Mouse (Mus musculus) gastrocnemius, adult 8-10 months (tissue): ENCODE data around the gene Otos. TPM values are rescaled to one million over a fixed set of nuclear protein-coding genes. Genes with fewer than 3 reads are reported as not detected.

ENCODE experiments used
- DNase-seq, 2 experiments: peaks; one replicate each; pipeline ENCODE4 v3.0.0; 2022; ENCODE audit warnings: low spot score in 2 of 2
- total RNA-seq, 4 experiments: library from RNA; stranded (reverse); gene quantifications; 2 replicates each; pipeline ENCODE4 v1.2.4; 2022

Otos gene
- total RNA-seq = not detected

DNA sequence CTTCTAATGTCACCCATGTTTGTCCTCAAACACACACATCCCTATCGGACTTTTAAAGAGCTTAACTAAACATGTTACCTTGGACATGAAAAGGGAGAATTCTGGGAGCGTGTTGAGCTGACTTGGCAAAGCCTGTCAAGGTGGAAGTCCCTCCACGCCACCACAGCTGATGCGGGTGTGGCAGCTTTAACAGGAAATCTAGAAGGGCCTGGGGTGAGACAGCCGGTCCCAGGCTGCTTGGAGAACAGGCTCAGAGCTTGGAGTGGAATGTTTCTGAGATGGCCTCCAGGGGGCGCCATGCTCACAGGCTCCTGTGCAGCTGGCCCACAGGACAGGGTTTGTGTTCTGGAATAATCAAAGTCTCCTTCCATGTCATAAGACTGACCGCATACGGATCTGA lies at the start of gene Otos:
TSS of gene Otos (minus strand) at position 169 of the 400 bp plus-strand sequence.
- DNase-seq = peak; percentile 29 to 61

DNA sequence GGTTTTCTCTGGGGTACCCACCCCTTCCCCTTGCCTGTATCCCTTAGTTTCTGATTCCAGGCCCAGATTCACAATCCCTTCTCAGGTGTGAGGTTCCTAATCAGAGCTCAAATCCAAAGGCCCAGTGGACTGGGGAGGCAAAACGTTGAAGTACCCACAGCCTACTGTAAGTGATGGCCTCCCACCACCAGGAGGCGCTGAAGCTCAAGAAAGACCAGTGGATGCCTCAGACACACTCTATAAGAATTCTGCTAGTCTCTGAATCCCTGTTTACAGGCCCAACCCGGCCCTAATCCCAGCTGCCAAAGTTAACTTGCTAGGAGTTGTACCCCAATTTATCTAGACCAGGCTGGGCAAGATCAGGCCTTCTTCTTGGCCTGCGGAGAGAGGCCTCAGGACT lies 48.2 kb upstream of the Otos start:
- DNase-seq = peak; percentile 55 to 66

DNA sequence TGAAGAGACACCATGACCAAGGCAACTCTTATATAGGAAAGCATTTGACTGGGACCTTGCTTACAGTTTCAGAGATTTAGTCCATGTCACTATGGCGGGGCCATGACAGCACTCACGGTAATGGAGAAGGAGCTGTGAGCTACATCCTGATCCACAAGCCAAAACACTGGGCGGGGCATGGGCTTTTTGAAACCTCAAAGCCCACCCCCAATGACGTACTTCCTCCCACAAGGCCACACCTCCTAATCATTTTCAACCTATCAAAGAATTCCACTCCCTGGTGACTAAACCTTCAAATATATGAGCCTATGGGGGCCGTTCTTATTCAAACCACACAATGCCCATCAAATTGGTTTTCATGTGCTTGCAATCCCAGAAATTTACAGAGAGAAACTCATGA lies 47.1 kb upstream of the Otos start:
- no peak for DNase-seq

DNA sequence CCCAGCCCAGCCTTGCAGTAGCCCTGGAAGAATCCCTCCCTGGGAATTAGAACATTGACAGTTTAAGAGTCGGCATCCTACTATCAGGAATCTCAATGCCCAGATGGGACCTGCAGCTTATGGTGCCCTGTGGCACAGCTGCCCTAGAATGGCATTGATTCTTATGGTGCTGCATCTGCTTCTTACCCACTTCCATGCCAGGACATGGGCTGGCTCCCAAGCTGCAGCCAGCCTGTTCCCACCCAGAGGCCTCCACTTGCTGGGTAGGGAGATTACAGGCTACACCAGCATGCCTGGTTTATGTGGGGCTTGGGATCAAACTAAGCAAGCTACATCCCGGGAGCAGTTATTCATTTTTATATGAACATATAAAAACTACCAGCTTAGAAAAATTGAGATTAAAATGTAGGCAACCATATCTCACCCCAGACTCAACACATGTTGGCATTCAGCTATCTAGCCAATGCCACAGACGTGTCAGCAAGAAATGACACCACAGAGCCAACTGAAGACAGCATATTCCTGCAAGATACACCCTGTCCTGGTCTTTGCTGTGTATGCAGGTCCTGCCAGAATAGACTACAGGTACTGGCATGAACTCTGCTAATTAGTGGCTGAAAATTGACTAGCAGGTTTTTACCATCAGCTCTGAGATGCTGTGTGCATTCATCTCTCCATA lies 42.7 kb upstream of the Otos start:
- no peak for DNase-seq

DNA sequence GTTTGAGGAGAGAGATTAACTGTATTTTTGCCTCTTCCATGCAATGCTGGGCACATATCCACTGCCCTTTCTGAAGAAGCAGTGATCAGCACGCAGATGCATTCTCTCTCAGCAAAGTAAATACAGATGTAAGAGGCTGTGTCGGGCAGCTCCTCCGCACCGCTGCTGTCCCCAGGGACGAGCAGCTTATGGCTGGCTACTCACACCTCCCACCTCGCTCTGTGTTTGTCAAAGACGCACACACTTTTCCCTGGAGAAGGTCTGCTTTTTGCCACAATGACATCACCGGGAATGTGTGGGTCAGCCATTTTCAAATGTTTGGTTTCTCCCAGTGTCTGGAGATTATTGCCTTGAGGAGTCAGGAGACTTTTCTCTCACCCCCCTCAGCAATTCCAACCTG lies 38.4 kb upstream of the Otos start:
- DNase-seq = no peak

DNA sequence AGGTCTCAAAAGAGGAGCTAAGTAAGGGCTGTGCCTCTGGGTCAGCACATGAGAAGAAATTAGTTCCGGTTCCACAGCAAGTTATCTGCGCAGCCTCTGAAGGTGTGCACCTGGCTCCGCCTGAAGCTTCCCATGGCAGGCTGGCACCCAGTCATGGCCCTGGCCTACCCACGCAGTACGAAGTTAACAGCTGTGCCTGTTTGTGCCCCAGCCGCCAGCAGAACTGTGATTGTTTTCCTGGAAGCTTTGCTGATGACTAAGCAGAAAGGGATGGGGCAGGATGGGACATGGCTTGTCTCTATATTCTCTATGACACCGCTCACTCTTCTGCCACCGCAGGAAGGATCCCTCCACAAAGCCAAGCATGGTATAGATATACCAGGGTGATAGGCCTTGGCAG lies 34.5 kb upstream of the Otos start:
- DNase-seq = no peak

DNA sequence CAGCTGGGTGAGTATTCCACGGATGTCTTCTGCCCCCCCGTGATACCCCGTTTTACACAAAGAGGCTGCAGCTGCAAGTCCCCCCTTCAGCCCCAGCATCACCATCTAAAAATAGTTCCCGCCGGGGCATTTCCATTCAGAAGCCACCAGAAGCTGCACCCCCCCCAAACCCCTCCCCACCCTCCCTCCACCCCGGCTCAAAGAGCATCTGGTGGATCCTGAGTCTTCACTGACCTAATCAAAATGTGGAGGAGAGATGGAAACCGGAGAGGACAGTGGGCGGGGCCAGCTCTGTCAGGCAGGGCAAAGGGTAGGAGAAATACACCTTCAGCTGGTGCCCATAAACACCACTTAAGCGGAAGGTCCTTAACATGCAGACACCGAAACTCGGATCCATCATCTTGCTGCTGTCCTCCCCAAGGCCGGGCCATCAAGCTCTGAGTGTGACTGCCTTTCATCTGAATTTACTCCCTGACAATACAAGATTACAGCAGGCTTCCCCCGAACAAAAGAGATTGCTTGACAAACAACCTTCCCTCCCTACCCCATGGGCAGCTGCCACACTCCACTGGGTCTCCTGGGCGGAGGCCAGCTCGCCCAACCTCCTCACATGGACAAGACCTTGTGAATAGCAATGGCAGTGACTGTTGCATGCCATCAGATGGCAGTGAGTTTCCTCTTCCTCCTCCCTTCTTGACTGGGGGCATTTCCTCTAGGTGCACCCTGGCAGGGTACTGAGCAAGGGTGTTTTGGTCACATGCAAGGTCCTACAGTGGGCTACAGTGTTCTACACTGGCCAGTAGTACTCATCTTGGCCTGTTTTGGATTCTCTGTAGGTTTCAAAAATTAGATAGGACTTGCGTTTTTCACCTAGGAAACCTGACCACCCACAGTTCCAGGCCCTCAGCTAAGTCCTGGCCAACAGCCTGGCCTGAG lies 32.3 kb upstream of the Otos start:
- DNase-seq = no peak

DNA sequence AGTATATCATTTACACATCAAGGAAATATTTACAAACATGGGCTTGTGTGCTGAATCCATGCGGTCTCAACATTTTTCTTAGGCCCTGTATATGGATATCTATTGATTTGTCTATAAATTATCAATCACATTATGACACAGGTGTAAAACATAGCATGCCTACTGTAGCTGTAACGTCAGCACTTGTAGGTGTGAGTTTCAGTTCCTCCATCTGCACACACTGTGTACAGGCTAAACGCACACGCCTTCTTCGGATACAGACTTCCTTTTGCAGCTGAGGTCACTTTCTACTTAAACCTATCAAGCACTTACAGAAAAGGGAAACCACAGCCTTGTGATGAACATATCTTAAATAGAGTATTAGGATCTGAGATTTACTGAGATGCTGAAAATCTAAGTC lies 30.1 kb upstream of the Otos start:
- DNase-seq = no peak

DNA sequence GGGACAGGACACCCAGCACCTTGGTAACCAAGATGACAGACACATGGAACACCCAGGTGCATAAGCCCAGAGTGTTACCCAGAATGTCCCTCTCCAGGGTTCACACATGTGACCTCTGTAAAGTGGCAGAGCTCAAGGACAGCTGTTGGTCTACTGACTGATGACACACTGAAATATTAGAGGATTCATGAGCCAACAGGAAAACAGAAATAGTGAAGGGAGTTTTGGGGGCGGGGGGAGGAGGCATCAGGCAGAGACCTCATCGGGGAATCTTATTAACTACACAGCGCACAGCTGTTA lies 28.0 kb upstream of the Otos start:
- no peak for DNase-seq

DNA sequence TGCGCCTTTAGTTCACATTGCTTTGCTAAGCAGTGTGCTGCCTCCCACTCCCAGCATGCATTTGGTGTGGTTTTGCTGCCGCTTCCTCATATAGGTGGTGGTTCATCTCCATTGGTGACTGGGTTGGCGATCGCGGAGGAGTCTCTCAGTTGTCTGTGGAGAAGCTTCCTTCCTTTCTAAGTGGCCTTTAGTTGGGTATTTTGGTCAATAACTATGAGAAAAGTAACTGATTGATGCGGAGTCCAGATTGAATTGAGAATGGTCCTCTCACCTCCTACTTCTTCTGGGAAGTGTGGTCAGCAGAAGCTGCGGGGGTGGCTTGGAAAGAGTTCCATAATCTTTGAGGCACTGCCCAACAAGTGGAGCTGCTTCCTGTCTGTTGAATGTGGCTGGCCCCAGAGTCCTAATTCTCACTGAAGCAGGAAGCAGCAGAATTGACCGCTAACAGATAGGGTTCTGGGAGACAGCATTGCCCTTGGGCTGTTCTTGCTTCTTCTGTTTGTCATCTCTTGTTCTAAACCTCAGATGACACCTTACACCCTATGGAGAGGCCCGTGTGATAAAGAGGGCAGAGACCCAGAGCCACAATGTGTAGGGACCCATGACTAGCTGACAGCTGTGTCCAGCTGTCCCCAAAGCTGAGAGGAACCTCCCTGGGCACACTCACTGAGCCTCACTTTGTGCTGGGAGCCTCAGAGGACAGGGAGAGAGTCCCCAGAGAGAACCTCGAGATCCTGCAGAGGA lies 27.5 kb upstream of the Otos start:
- DNase-seq = no peak

DNA sequence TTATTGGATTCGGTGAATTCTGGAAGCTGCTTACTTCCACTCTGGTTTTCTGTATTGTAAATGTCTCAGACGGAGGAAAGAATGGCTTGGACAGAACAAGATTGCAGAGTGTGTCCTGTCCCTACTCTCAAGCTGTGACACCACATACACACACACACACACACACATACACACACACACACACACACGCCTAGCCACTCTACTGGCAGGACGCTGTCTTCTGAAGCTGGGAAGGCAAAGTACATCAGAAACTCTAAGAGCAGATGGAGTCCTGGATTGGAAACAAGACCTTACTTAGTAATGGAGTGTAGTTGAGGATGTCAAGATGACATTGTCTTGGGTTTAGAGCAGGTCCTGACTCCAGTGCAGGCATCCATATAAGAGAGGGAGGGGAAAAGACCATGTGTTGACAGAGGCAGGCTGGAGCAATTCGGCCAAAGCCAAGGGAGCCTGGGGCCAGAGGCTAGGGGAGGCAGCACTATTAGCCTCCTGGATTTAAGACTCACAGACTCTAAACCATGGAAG lies 24.7 kb upstream of the Otos start:
- no peak for DNase-seq

DNA sequence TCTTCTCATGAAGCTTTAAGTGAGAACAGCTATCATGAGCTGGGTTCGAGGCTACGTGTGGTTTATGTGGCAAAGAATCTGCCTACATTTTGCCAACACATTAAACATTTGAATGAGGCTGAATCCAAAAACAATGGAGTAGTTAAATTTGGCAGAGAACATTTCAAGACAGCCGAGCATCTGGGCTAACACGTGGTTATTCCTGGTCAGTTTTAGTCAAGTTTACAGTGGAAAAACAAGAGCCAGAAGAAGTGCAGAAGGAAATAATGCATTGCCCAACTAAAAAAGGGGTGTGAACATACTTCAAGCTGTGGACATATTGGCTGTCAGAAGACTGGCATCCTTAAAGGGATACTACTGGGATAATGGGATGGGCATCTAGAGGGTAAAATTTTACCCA lies 22.7 kb upstream of the Otos start:
- no peak for DNase-seq

DNA sequence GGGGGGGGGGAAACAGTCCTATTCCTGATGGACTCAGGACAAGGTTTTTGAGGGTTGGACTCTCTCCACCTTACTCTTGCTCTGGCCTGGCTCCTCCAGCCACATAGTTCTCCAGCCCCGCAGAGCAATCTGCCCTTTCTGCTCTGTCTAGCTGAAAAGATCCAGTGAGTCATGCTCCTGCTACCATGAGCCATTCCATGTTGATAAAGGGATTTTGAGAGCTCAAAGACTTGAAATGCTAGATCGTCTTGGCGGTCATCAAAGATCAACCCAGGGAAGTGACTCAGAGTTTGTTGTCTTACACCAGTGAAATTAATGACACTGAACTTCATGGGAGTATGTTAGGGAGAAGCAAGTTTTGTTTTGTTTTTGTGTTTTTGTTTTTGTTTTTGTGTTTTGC lies 20.8 kb upstream of the Otos start:
- DNase-seq = no peak

DNA sequence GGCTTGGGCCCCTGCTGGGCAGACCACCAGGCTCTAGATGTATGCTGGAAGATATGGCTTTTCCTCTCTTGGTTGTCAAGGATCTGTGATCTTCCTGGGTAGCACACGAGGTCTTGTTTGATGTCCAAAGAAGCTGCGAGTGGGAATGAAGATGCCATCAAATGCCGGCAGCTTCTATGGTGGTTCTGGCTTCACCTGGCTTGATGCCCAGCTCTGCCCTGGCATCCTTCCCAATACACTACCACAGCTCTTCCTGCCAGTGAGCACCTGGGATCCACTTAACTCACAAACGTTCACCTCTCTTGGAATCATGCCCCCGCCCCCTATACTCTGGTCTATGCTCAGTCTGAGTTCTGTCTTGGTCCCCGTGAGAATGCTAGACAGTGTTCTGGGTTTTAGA lies 18.5 kb upstream of the Otos start:
- no peak for DNase-seq

DNA sequence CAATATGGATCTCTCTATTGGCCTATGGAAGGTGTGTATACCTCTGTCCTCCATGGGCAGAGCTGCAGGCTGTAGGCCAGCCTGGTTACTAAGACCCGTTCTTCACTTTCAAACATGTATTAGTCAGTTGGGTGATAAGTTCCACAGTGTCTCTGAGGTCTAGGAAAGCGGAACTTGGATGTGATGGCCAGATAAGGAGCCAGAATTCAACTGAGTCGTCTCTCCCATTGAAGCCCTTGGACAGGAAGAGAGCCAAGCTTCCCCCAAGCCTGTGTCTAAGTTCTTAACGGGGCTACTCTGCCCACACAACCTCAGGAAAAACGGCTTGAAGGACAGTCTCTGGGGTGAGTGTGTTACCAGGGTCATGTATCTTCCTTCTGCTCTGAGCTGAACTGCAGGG lies 10.8 kb upstream of the Otos start:
- DNase-seq = no peak

DNA sequence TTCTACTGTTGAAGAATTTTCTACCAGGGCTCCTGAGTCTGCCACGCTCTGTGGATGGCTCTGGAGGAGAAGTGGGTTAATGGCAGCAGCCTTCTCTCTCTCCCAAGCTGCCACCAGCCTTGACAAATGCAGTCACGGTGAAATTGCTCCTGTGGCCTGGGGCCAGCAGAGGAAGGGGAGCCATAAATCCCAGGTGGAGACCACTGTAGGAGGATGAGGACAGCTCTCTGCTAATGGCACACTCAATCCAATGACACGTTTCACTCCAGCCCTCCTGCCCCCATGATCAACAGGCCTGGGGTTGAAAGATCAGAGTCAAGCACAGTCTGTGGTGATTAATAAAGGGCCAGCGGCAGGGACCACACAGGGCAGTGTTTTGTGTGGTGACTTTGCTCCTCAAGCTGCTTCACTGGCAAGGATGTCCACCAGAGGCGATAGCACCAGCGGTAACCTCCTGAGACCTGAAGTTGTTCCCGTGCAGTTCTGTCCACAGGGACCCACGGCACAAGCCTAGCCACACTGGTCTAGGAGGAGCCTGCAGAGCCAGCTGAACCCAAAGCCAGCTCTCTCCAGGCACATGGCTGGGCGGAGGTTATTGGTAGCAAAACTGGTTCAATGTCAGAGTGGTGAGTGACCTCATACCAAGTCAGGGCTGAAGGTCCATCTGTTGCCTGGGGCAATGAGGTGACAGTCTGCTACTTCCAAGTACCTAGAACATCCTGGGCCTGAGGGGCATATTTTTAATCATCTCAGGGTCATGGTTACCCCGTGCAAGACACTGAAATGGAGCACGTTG lies 8.6 kb upstream of the Otos start:
- no peak for DNase-seq

DNA sequence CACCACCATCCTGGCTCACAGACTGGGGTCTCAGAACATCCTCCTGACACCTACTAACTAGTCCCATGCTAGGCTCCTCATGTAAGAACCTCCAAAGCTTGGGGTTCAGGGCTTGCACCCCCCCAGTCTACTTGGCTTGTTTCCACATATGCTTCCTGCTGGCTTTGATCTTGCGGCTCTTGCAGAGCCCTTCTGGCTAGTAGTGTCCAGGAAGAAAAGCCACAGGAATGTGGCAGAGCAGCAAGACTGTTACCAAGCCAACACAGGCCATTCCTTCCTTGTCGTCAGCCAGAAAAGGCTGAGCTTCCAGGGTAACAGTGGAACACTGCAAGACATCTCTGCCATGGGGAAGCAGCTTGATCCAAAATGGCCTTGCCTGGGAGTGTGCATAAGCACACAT lies 6.0 kb upstream of the Otos start:
- no peak for DNase-seq

DNA sequence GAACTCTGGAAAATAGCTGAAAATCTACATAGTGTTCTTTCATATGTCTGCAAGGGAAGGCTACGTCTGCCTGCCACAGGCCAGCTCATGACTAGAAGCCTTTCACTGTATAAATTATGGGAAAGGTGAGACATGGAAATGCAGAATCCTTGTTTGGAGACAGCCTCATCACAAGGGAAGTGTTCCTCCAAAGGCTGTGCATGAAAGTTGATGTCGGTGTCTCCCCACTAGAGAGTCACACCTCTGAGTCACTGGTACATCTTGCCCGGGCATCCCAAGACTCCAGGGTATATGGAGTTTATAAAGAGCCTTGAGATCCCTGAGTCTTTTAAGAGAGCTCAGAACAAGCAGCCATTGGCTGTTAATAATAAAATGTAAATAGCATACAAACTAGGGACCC lies 4.5 kb upstream of the Otos start:
- DNase-seq = no peak

DNA sequence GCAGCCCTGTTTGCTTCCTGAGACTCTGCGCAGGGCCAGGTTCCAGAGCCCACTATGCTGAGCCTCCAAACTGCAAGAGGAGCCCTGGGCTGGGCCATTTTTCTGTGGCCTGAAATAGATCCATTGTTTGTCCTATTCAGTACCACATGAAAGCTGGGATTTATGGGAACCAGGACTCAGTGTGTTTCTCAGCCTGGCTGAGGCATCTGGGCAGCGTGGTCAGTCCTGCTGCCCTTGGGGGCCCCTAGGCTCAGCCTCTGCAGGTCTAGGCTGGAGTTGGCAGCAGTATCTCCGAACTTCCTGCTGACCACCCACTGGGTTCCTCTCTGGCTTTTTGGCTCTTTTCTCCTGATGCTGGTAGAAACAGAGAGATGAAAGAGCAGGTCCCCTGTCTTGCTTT lies 2.8 kb upstream of the Otos start:
- DNase-seq = no peak

DNA sequence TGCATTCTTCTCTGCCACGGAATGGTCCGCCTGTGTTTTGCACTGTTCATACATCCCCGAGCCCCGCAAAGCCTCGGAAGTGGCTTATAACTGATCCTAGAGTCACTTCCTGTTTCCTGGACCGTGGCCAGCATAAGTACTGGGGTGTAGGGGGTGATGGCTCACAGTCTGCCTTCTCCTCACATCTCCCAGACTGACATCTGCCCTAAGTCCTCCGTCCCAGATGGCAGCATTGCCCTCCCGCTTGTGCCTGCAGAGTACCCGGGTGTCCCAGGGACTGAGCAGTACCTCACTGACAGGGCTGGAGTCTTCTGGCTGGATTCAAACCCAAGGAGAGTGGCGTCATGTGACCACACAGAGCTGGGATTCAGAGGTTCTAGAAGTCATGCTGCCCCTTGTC lies 444 bp downstream of the Otos start:
- no peak for DNase-seq

DNA sequence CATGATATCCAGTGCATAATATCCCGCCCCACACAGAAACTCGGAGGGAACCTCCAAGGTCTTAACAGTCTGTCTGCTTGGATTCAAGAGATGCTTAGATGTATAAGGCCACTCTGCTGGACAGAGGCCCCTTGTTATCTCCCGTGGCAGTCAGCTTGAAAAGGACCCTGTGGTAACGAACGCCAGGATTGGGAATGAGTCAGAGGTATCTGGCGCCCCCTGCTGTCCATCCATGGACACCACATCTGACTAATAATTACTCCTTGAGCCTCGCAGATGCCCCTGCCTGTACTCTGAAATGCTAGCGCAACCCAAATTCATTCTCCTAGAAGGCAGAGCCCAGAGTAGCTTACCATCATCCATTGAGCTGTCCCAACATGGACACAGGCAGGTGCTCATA lies 889 bp downstream of the Otos start:
- DNase-seq = peak in 1 of 2 experiments; percentile 20
